Mouse (Mus musculus) MEL (cell line): ENCODE measurements around the gene Fgfr2. TPM values are rescaled to one million over a fixed set of nuclear protein-coding genes. Genes with fewer than 3 reads are reported as not detected.

Experiments
- DNase-seq: peaks from one replicate; pipeline ENCODE4 v3.0.0; 2011; ENCODE audit warnings: low read depth, low spot score
- H3K27ac ChIP-seq: 2 replicates; pipeline ENCODE4 v1.5.1; 2012; ENCODE audit warnings: low read depth, mild to moderate bottlenecking, control low read depth, low read length, moderate library complexity; ENCODE audit not compliant: control insufficient read depth
- H3K27me3 ChIP-seq, 2 experiments: fragments of 150-350 bp in 1 of 2; sonication (generic) in 1 of 2; 2 replicates each; pipeline ENCODE4 v1.6.1; 2012; ENCODE audit warnings: low read length in 2 of 2, mild to moderate bottlenecking in 2 of 2, improper control_type of control experiment in 1 of 2, moderate library complexity in 1 of 2; ENCODE audit not compliant: insufficient read depth in 2 of 2, control insufficient read depth in 1 of 2
- H3K36me3 ChIP-seq, 2 experiments: 2 replicates each; pipeline ENCODE4 v1.6.1; 2012 to 2014; ENCODE audit warnings: low read length in 2 of 2, improper control_type of control experiment in 1 of 2, inconsistent platforms in 1 of 2, mild to moderate bottlenecking in 1 of 2; ENCODE audit not compliant: insufficient read depth in 2 of 2, control insufficient read depth in 1 of 2
- H3K4me1 ChIP-seq, 2 experiments: fragments of 150-350 bp in 1 of 2; sonication (generic) in 1 of 2; 2 replicates each; pipeline ENCODE4 v1.6.1; 2012; ENCODE audit warnings: low read length in 2 of 2, improper control_type of control experiment in 1 of 2, mild to moderate bottlenecking in 1 of 2; ENCODE audit not compliant: insufficient read depth in 2 of 2, control insufficient read depth in 1 of 2
- H3K4me3 ChIP-seq, 2 experiments: fragments of 150-350 bp in 1 of 2; sonication (generic) in 1 of 2; 2 replicates each; pipeline ENCODE4 v1.5.1; 2012; ENCODE audit warnings: low read depth in 2 of 2, low read length in 2 of 2, mild to moderate bottlenecking in 2 of 2, moderate library complexity in 2 of 2, control low read depth in 1 of 2, improper control_type of control experiment in 1 of 2; ENCODE audit not compliant: control insufficient read depth in 1 of 2, insufficient read depth in 1 of 2
- H3K79me2 ChIP-seq: 2 replicates; pipeline ENCODE4 v1.6.1; 2012; ENCODE audit warnings: mild to moderate bottlenecking, low read length, moderate library complexity; ENCODE audit not compliant: control insufficient read depth, poor library complexity, insufficient read depth
- H3K9ac ChIP-seq: 2 replicates; pipeline ENCODE4 v1.6.1; 2012; ENCODE audit warnings: low read depth, mild to moderate bottlenecking, control low read depth, low read length, moderate library complexity; ENCODE audit not compliant: control insufficient read depth, poor library complexity, severe bottlenecking
- H3K9me3 ChIP-seq: fragments of 150-350 bp; sonication (generic); replicated peaks from 2 replicates; pipeline ENCODE4 v1.6.1; 2012; ENCODE audit warnings: mild to moderate bottlenecking, low read length, improper control_type of control experiment, moderate library complexity; ENCODE audit not compliant: insufficient read depth
- BHLHE40 ChIP-seq: IDR thresholded peaks from 2 replicates; pipeline ENCODE4 v1.6.1; 2012; ENCODE audit warnings: low read depth, mild to moderate bottlenecking, inconsistent platforms, low read length, improper control_type of control experiment, borderline replicate concordance
- CHD2 ChIP-seq: IDR thresholded peaks from 2 replicates; pipeline ENCODE4 v1.6.1; 2011; ENCODE audit warnings: low read length, improper control_type of control experiment
- CTCF ChIP-seq, 3 experiments: IDR thresholded peaks in 2 of 3; conservative IDR thresholded peaks in 1 of 3; 2 replicates each; pipeline ENCODE4 v1.5.1; 2011 to 2012; ENCODE audit warnings: low read length in 3 of 3, low read depth in 2 of 3, mild to moderate bottlenecking in 2 of 3, improper control_type of control experiment in 1 of 3, inconsistent platforms in 1 of 3, mixed read lengths in 1 of 3, moderate library complexity in 1 of 3; ENCODE audit not compliant: control insufficient read depth in 1 of 3, insufficient read depth in 1 of 3, poor library complexity in 1 of 3, severe bottlenecking in 1 of 3
- E2F4 ChIP-seq: IDR thresholded peaks from 2 replicates; pipeline ENCODE4 v1.6.1; 2011; ENCODE audit warnings: low read depth, low read length, improper control_type of control experiment, borderline replicate concordance
- EP300 ChIP-seq, 2 experiments: IDR thresholded peaks; 2 replicates each; pipeline ENCODE4 v1.6.1; 2011; ENCODE audit warnings: improper control_type of control experiment in 2 of 2, low read length in 2 of 2, low read depth in 1 of 2, mild to moderate bottlenecking in 1 of 2
- ETS1 ChIP-seq: IDR thresholded peaks from 2 replicates; pipeline ENCODE4 v1.6.1; 2012; ENCODE audit warnings: low read depth, mild to moderate bottlenecking, inconsistent platforms, low read length, improper control_type of control experiment, moderate library complexity
- JUND ChIP-seq: IDR thresholded peaks from 2 replicates; pipeline ENCODE4 v1.6.1; 2011; ENCODE audit warnings: low read depth, mild to moderate bottlenecking, improper control_type of control experiment, low read length
- MAFK ChIP-seq: IDR thresholded peaks from 2 replicates; pipeline ENCODE4 v1.6.1; 2011; ENCODE audit warnings: low read depth, mild to moderate bottlenecking, low read length, improper control_type of control experiment, borderline replicate concordance
- MAX ChIP-seq: IDR thresholded peaks from 2 replicates; pipeline ENCODE4 v1.6.1; 2011; ENCODE audit warnings: low read length, improper control_type of control experiment
- MAZ ChIP-seq: IDR thresholded peaks from 2 replicates; pipeline ENCODE4 v1.6.1; 2012; ENCODE audit warnings: low read depth, mild to moderate bottlenecking, inconsistent platforms, low read length, improper control_type of control experiment
- MEF2A ChIP-seq: IDR thresholded peaks from 2 replicates; pipeline ENCODE4 v1.6.1; 2014; ENCODE audit warnings: low read depth, mild to moderate bottlenecking, inconsistent platforms, low read length, improper control_type of control experiment; ENCODE audit not compliant: poor library complexity, insufficient replicate concordance, severe bottlenecking; ENCODE audit errors: extremely low read depth
- MYB ChIP-seq: IDR thresholded peaks from 2 replicates; pipeline ENCODE4 v1.6.1; 2011; ENCODE audit warnings: mild to moderate bottlenecking, low read depth, low read length, improper control_type of control experiment
- SMC3 ChIP-seq: IDR thresholded peaks from 2 replicates; pipeline ENCODE4 v1.6.1; 2011; ENCODE audit warnings: low read depth, low read length, improper control_type of control experiment
- TAL1 ChIP-seq: IDR thresholded peaks from 2 replicates; pipeline ENCODE4 v1.6.1; 2012; ENCODE audit warnings: mild to moderate bottlenecking, inconsistent platforms, low read length, moderate library complexity, mixed read lengths
- USF1 ChIP-seq: IDR thresholded peaks from 2 replicates; pipeline ENCODE4 v1.6.1; 2014; ENCODE audit warnings: low read depth, mild to moderate bottlenecking, inconsistent platforms, low read length, improper control_type of control experiment, moderate library complexity
- ZMIZ1 ChIP-seq: IDR thresholded peaks from 2 replicates; pipeline ENCODE4 v1.6.1; 2012; ENCODE audit warnings: low read depth, mild to moderate bottlenecking, inconsistent platforms, low read length, improper control_type of control experiment, moderate library complexity
- ZNF384 ChIP-seq: IDR thresholded peaks from 2 replicates; pipeline ENCODE4 v1.6.1; 2012; ENCODE audit warnings: low read depth, mild to moderate bottlenecking, inconsistent platforms, low read length, improper control_type of control experiment
- polyA plus RNA-seq, 2 experiments: library from polyadenylated mRNA; stranded (reverse) in 1 of 2; unstranded in 1 of 2; fragments of >175 nt in 1 of 2; fragments of >200 nt in 1 of 2; gene quantifications; 2 replicates each; pipeline versions ENCODE4 v1.2.1 to v1.2.4; 2012; ENCODE audit warnings: low replicate concordance in 2 of 2, low read depth in 1 of 2; ENCODE audit not compliant: insufficient read length in 2 of 2, insufficient read depth in 1 of 2, missing spikeins in 1 of 2
- total RNA-seq: library from RNA; depleted of rRNA; stranded (reverse); fragments of 300-350 nt; gene quantifications from 2 replicates; pipeline ENCODE4 v1.2.3, GENCODE M21; 2012

Gene Fgfr2
- total and polyA plus RNA-seq, 3 experiments, result not detected

GRCm38 (mm10) chr7:132803336-132803735 lies 319.8 kb downstream of the Fgfr2 start:
- Histone ChIP-seq H3K27me3 (no peaks in the 10 kb centered on the region), H3K27ac (no peak overlapping the region), H3K9ac (no peak overlapping the region), H3K36me3 (peaks cover 0 to 20% of the 10 kb centered on the region in 2 experiments; a peak in 2 of 4 replicates), H3K79me2 (peaks cover 12% of the 10 kb centered on the region), H3K9me3 (no peaks in the 10 kb centered on the region), H3K4me3 (no peak overlapping the region), H3K4me1 (peaks cover 12 to 25% of the 10 kb centered on the region in 2 experiments)
- no peak for TF ChIP-seq E2F4
- TF ChIP-seq ETS1, result no peak
- no peak for TF ChIP-seq MYB
- no peak for DNase-seq

GRCm38 (mm10) chr7:132802691-132803090 lies 320.5 kb downstream of the Fgfr2 start:
- Histone ChIP-seq H3K79me2 (peaks cover 10% of the 10 kb centered on the region; the same call in 1 of the 2 replicates), H3K27ac (no peak overlapping the region), H3K4me1 (peaks cover 12 to 25% of the 10 kb centered on the region in 2 experiments), H3K27me3 (no peaks in the 10 kb centered on the region), H3K4me3 (no peak overlapping the region), H3K9ac (no peak overlapping the region), H3K36me3 (peaks cover 0 to 20% of the 10 kb centered on the region in 2 experiments; a peak in 2 of 4 replicates), H3K9me3 (no peaks in the 10 kb centered on the region)
- TF ChIP-seq USF1, result no peak
- no peak for TF ChIP-seq ZMIZ1
- TF ChIP-seq MEF2A, result no peak
- no peak for TF ChIP-seq MAX
- no peak for TF ChIP-seq MAFK
- TF ChIP-seq CHD2, result no peak
- TF ChIP-seq EP300 (IDR thresholded peaks at IDR 0.05; ENCODE audit: low read depth in 1 of 2, low read length in 2 of 2), result no peak
- no peak for TF ChIP-seq SMC3
- TF ChIP-seq MAZ, result no peak
- no peak for TF ChIP-seq CTCF (IDR thresholded peaks at IDR 0.05 in 2 of 3, conservative IDR thresholded peaks at IDR 0.05 in 1 of 3; ENCODE audit: control insufficient read depth in 1 of 3, insufficient read depth in 1 of 3, low read depth in 2 of 3, low read length in 3 of 3, poor library complexity in 1 of 3, severe bottlenecking in 1 of 3)
- TF ChIP-seq BHLHE40, result no peak
- TF ChIP-seq ZNF384, result no peak
- no peak for TF ChIP-seq JUND
- no peak for TF ChIP-seq TAL1
- no peak for DNase-seq
